Mouse (Mus musculus) CH12.LX (cell line): Measurements from ENCODE around the gene Pcolce.

ENCODE experiments used
- CTCF ChIP-seq, 2 experiments: IDR thresholded peaks in 1 of 2; conservative IDR thresholded peaks in 1 of 2; 2 replicates each; pipeline ENCODE4 v1.5.1; 2011 to 2012; ENCODE audit warnings: low read depth in 2 of 2, low read length in 2 of 2, improper control_type of control experiment in 1 of 2, inconsistent platforms in 1 of 2, mild to moderate bottlenecking in 1 of 2, moderate library complexity in 1 of 2
- E2F4 ChIP-seq: IDR thresholded peaks from 2 replicates; pipeline ENCODE4 v1.6.1; 2011; ENCODE audit warnings: low read depth, low read length, improper control_type of control experiment; ENCODE audit not compliant: insufficient replicate concordance
- EP300 ChIP-seq: IDR thresholded peaks from 2 replicates; pipeline ENCODE4 v1.6.1; 2011; ENCODE audit warnings: low read length, improper control_type of control experiment
- HCFC1 ChIP-seq: IDR thresholded peaks from 2 replicates; pipeline ENCODE4 v1.6.1; 2012; ENCODE audit warnings: low read depth, mild to moderate bottlenecking, inconsistent platforms, low read length, improper control_type of control experiment
- KAT2A ChIP-seq: IDR thresholded peaks from 2 replicates; pipeline ENCODE4 v1.6.1; 2012; ENCODE audit warnings: low read length, improper control_type of control experiment, inconsistent platforms; ENCODE audit not compliant: insufficient replicate concordance
- MAX ChIP-seq: IDR thresholded peaks from 2 replicates; pipeline ENCODE4 v1.6.1; 2011; ENCODE audit warnings: low read length, improper control_type of control experiment
- MYC ChIP-seq: IDR thresholded peaks from 2 replicates; pipeline ENCODE4 v1.6.1; 2011; ENCODE audit warnings: low read depth, mild to moderate bottlenecking, improper control_type of control experiment, low read length
- NELFE ChIP-seq: IDR thresholded peaks from 2 replicates; pipeline ENCODE4 v1.6.1; 2011; ENCODE audit warnings: low read depth, low read length, improper control_type of control experiment
- POLR2A ChIP-seq: IDR thresholded peaks from 2 replicates; pipeline ENCODE4 v1.6.1; 2011; ENCODE audit warnings: low read depth, mild to moderate bottlenecking, improper control_type of control experiment, low read length
- RAD21 ChIP-seq: IDR thresholded peaks from 2 replicates; pipeline ENCODE4 v1.6.1; 2011; ENCODE audit warnings: low read depth, mild to moderate bottlenecking, low read length, improper control_type of control experiment, moderate library complexity
- SMC3 ChIP-seq: IDR thresholded peaks from 2 replicates; pipeline ENCODE4 v1.6.1; 2011; ENCODE audit warnings: low read depth, low read length, improper control_type of control experiment
- ZNF384 ChIP-seq: IDR thresholded peaks from 2 replicates; pipeline ENCODE4 v1.6.1; 2012; ENCODE audit warnings: low read depth, low read length, improper control_type of control experiment, inconsistent platforms

DNA sequence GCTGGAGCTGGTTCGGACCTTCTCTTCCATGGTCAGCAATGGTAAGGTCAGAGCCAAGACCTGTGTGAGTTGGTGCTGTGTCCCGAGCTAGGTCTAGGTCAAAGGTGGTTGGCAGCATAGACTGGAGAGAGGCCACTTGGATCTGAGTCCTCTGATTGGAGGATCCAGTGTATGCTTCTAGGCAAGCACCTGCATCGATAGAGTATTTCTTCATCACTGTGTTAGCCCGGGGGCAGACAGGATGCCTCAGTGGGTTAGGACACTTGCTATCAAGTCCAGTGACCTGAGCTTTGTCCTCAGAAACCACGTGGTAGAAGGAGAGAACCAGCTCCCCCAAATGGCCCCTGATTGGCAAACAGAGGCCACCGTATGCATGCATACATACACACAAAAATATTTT lies 33.3 kb downstream of the Pcolce start:
- no peak for TF ChIP-seq MAX
- no peak for TF ChIP-seq SMC3
- no peak for TF ChIP-seq POLR2A
- no peak for TF ChIP-seq CTCF (conservative IDR thresholded peaks at IDR 0.05 in 1 of 2, IDR thresholded peaks at IDR 0.05 in 1 of 2; ENCODE audit: low read depth in 2 of 2, low read length in 2 of 2)
- TF ChIP-seq RAD21 = no peak
- TF ChIP-seq HCFC1 = no peak
- TF ChIP-seq MYC = no peak
- TF ChIP-seq NELFE = no peak
- TF ChIP-seq E2F4 = no peak
- TF ChIP-seq ZNF384 = no peak
- TF ChIP-seq EP300 = no peak
- no peak for TF ChIP-seq KAT2A
